Mouse (Mus musculus) layer of hippocampus, adult 6 months (tissue): ENCODE measurements around the gene 6430550D23Rik. TPM values are rescaled to one million over a fixed set of nuclear protein-coding genes. Genes with fewer than 3 reads are reported as not detected.

Experiments
- long read RNA-seq, 2 experiments: library from polyadenylated mRNA; unstranded; transcript quantifications; one replicate each; pipeline ENCODE4 v2.0.0; 2019 to 2020
- polyA plus RNA-seq: library from polyadenylated mRNA; unstranded; fragments of <200 nt; fragmentation: Nextera tagmentation; gene quantifications from 2 replicates; pipeline ENCODE4 v1.2.3, GENCODE M21; 2021

The 6430550D23Rik gene
- 0.35 and 0.45 TPM in 2 replicates for polyA plus RNA-seq
- long read RNA-seq, experiment 1, partial matches to known transcripts = 0 of 1 reads
- long read RNA-seq, experiment 1, other reads (novel, unspliced or antisense) = 1 of 1 reads
- long read RNA-seq, experiment 2, partial matches to known transcripts = 0 of 4 reads
- long read RNA-seq, experiment 2, other reads (novel, unspliced or antisense) = 3 of 4 reads

DNA sequence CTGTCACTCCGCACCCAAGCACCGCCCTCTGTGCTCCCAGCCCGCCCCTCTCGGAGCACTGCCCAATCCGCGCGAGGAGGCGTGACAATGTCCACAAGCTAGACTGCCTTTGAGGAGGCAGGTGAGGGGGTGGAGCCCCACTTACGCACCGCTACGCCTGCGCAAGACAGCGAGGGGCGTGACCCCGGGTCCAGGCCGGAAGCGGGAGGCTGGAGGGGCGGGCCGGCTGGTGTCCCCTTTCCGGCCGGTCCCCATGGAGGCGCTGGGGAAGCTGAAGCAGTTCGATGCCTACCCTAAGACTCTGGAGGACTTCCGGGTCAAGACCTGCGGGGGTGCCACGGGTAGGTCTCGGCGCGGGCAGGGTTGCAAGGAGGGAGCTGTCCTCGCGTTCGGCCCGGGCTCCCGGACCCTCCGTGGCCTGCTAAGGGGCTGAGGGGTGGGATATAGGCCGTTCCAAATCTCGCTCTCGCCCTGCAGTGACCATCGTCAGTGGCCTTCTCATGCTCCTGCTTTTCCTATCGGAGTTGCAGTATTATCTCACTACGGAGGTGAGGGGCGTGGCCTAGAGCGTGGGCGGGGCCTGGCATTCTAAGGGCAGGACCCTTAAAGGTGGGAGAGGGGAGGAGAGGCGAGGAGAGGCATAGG lies at the start of gene 6430550D23Rik, which contains the start of gene Ergic3:
Gene 6430550D23Rik, minus strand, starts transcription at position 90 of the 645 bp plus-strand sequence.
Gene Ergic3, plus strand, starts transcription at position 158 of the 645 bp plus-strand sequence.

GRCm38 (mm10) chr2:156052816-156053215 lies 45.0 kb upstream of the 6430550D23Rik start, which contains the start of gene Fer1l4:
Gene Fer1l4 (minus strand): TSS chr2:156052947.

GRCm38 (mm10) chr2:155956134-155957059 lies 51.4 kb downstream of the 6430550D23Rik start, which contains the start of gene Cep250:
Gene Cep250 (plus strand): TSS chr2:155956458.

DNA sequence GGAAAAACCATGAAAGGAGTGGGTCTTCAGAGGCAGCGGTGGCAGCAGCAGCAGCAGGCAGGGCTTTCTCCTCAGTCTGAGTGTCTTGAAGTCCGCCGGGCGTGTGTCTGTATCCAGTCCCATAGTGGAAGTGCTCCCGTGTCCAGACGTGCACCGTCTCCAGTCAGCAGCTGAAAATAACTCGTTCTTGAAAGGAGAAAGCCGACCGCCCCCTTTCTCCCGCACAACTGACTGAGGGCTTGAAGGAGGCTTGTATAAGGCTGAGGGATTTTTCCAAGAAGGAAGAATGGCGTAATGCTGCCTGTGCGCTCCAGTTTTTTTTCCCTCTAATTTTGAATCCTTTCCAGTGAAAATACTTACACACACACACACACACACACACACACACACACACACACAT lies 62.7 kb downstream of the 6430550D23Rik start, which contains the start of gene Gdf5:
Gene Gdf5, minus strand, starts transcription at position 244 of the 400 bp plus-strand sequence.

GRCm38 (mm10) chr2:155940681-155941080 lies 67.1 kb downstream of the 6430550D23Rik start, which contains the start of gene Gm15557:
Gene Gm15557 (plus strand): TSS chr2:155940728.

GRCm38 (mm10) chr2:155929531-155930442 lies 78.0 kb downstream of the 6430550D23Rik start, which contains the start of gene Uqcc1:
Gene Uqcc1 (minus strand): TSS chr2:155930310.

Other genes with a start within 250 kb of the 6430550D23Rik start
- 2.3 and 2.6 TPM in 2 replicates for gene Mmp24, start 232.6 kb downstream of the 6430550D23Rik start, polyA plus RNA-seq
- gene BC029722, start 188.6 kb downstream of the 6430550D23Rik start, polyA plus RNA-seq = 105 and 107 TPM in 2 replicates
- 103 and 105 TPM in 2 replicates for gene Eif6, start 181.1 kb downstream of the 6430550D23Rik start, polyA plus RNA-seq
- 0.04 TPM in 1 of 2 replicates, not detected in the other for gene Fam83c, start 173.1 kb downstream of the 6430550D23Rik start, polyA plus RNA-seq
- 68.7 and 69.3 TPM in 2 replicates for gene Uqcc1, start 77.7 kb downstream of the 6430550D23Rik start, polyA plus RNA-seq
- gene Gm15557, start 67.2 kb downstream of the 6430550D23Rik start, polyA plus RNA-seq = not detected in 2 replicates
- gene Gdf5, start 62.6 kb downstream of the 6430550D23Rik start, polyA plus RNA-seq = 0.09 and 0.51 TPM in 2 replicates
- gene Cep250, start 51.5 kb downstream of the 6430550D23Rik start, polyA plus RNA-seq = 4.6 and 4.7 TPM in 2 replicates
- 459 and 479 TPM in 2 replicates for gene Ergic3, start 68 bp upstream of the 6430550D23Rik start, polyA plus RNA-seq
- not detected in 2 replicates for gene Fer1l4, start 45.0 kb upstream of the 6430550D23Rik start, polyA plus RNA-seq
- 2.9 and 3.6 TPM in 2 replicates for gene Spag4, start 57.2 kb upstream of the 6430550D23Rik start, polyA plus RNA-seq
- 12.4 and 13.4 TPM in 2 replicates for gene Cpne1, start 104.0 kb upstream of the 6430550D23Rik start, polyA plus RNA-seq
- gene Rbm12, start 104.0 kb upstream of the 6430550D23Rik start, polyA plus RNA-seq = 8.5 and 9.2 TPM in 2 replicates
- 6.0 and 6.5 TPM in 2 replicates for gene Gm28036, start 119.1 kb upstream of the 6430550D23Rik start, polyA plus RNA-seq
- 600 and 732 TPM in 2 replicates for gene Romo1, start 136.1 kb upstream of the 6430550D23Rik start, polyA plus RNA-seq
- gene Nfs1, start 136.2 kb upstream of the 6430550D23Rik start, polyA plus RNA-seq = 56.4 and 61.8 TPM in 2 replicates
- gene Rbm39, start 172.3 kb upstream of the 6430550D23Rik start, polyA plus RNA-seq = 239 and 242 TPM in 2 replicates
- gene Phf20, start 188.5 kb upstream of the 6430550D23Rik start, polyA plus RNA-seq = 57.9 and 97.0 TPM in 2 replicates